Mouse (Mus musculus) intestine, embryonic 15.5 days (tissue): ENCODE results near the gene F13a1. TPM values are rescaled to one million over a fixed set of nuclear protein-coding genes. Genes with fewer than 3 reads are reported as not detected.

ENCODE experiments used
- ATAC-seq: fragments of 200-750 bp; cut with Nextera tagmentation; 2 replicates; pipeline ENCODE4 v1.8.0; 2017; ENCODE audit warnings: moderate TSS enrichment, moderate library complexity
- H3K27ac ChIP-seq: fragments of 300-500 bp; sonication (generic); 2 replicates; pipeline ENCODE4 v1.5.1; 2015; ENCODE audit warnings: mild to moderate bottlenecking, inconsistent platforms
- H3K27me3 ChIP-seq: fragments of 300-500 bp; sonication (generic); replicated peaks from 2 replicates; pipeline ENCODE4 v1.6.1; 2015; ENCODE audit warnings: inconsistent platforms
- H3K36me3 ChIP-seq: fragments of 300-500 bp; sonication (generic); 2 replicates; pipeline ENCODE4 v1.6.1; 2015; ENCODE audit warnings: inconsistent platforms
- H3K4me1 ChIP-seq: fragments of 300-500 bp; sonication (generic); replicated peaks from 2 replicates; pipeline ENCODE4 v1.6.1; 2015; ENCODE audit warnings: inconsistent platforms
- H3K4me2 ChIP-seq: fragments of 300-500 bp; sonication (generic); replicated peaks from 2 replicates; pipeline ENCODE4 v1.6.1; 2015; ENCODE audit warnings: mild to moderate bottlenecking, inconsistent platforms
- H3K4me3 ChIP-seq: fragments of 300-500 bp; sonication (generic); replicated peaks from 2 replicates; pipeline ENCODE4 v1.5.1; 2015; ENCODE audit warnings: inconsistent platforms
- H3K9ac ChIP-seq: fragments of 300-500 bp; sonication (generic); 2 replicates; pipeline ENCODE4 v1.6.1; 2015; ENCODE audit warnings: inconsistent platforms
- H3K9me3 ChIP-seq: fragments of 300-500 bp; sonication (generic); 2 replicates; pipeline ENCODE4 v1.6.1; 2016; ENCODE audit warnings: inconsistent platforms
- WGBS: fragments of 180-500 bp; shearing (Covaris S2); methylation state at CpG from one replicate; pipeline ENCODE4 v1.1.7; 2015; 5-methylcytosine and 5-hydroxymethylcytosine counted together
- polyA plus RNA-seq: library from polyadenylated mRNA; unstranded; fragments of >200 nt; fragmentation: Nextera tagmentation; extraction: Ambion mirVana; gene quantifications from 2 replicates; pipeline ENCODE4 v1.2.1, GENCODE M21; 2015

The F13a1 gene
- polyA plus RNA-seq: 15.6 and 17.5 TPM in 2 replicates

GRCm38 (mm10) chr13:37050126-37050525, at the start of gene F13a1:
TSS of gene F13a1 (minus strand) at chr13:37050244.
- no peaks in the 10 kb centered on the region for H3K36me3 ChIP-seq
- H3K27me3 ChIP-seq: no peaks in the 10 kb centered on the region
- H3K9ac ChIP-seq: no peak within 1 kb of the TSS
- WGBS: 37% methylated on average over 3 of the region's 3 CpGs
- no peaks in the 10 kb centered on the region for H3K4me1 ChIP-seq
- no peak within 1 kb of the TSS for H3K27ac ChIP-seq
- ATAC-seq: no peak
- no peak within 1 kb of the TSS for H3K4me2 ChIP-seq
- H3K9me3 ChIP-seq: no peaks in the 10 kb centered on the region
- no peak within 1 kb of the TSS for H3K4me3 ChIP-seq

GRCm38 (mm10) chr13:37091620-37092019, 41.6 kb upstream of the F13a1 start:
- H3K4me3 ChIP-seq: no peak overlapping the region
- H3K27me3 ChIP-seq: no peaks in the 10 kb centered on the region
- H3K4me1 ChIP-seq: no peaks in the 10 kb centered on the region
- no peak overlapping the region for H3K9ac ChIP-seq
- H3K4me2 ChIP-seq: no peak overlapping the region
- 93% methylated on average over 1 of the region's 1 CpGs for WGBS
- ATAC-seq: no peak
- H3K36me3 ChIP-seq: no peaks in the 10 kb centered on the region
- H3K9me3 ChIP-seq: no peaks in the 10 kb centered on the region
- H3K27ac ChIP-seq: no peak overlapping the region

GRCm38 (mm10) chr13:37089104-37089503, 39.1 kb upstream of the F13a1 start:
- H3K27me3 ChIP-seq: no peaks in the 10 kb centered on the region
- H3K4me3 ChIP-seq: no peak overlapping the region
- no peaks in the 10 kb centered on the region for H3K4me1 ChIP-seq
- no peaks in the 10 kb centered on the region for H3K9me3 ChIP-seq
- ATAC-seq: no peak
- no peak overlapping the region for H3K9ac ChIP-seq
- H3K4me2 ChIP-seq: no peak overlapping the region
- WGBS: 60% methylated on average over 6 of the region's 6 CpGs
- H3K27ac ChIP-seq: no peak overlapping the region
- no peaks in the 10 kb centered on the region for H3K36me3 ChIP-seq

- Histone ChIP-seq H3K36me3 (no peaks in the 10 kb centered on the region), H3K9ac (no peak overlapping the region), H3K4me3 (no peak overlapping the region), H3K27me3 (no peaks in the 10 kb centered on the region), H3K4me2 (no peak overlapping the region), H3K9me3 (no peaks in the 10 kb centered on the region), H3K27ac (no peak overlapping the region), H3K4me1 (no peaks in the 10 kb centered on the region)
- ATAC-seq: no peak
- 60% methylated on average over 13 of the region's 13 CpGs for WGBS
Observed at GRCm38 (mm10) chr13:37081506-37082241, 31.6 kb upstream of the F13a1 start.

GRCm38 (mm10) chr13:37071390-37071789, 21.3 kb upstream of the F13a1 start:
- 83% methylated on average over 3 of the region's 3 CpGs for WGBS
- Histone ChIP-seq H3K36me3 (no peaks in the 10 kb centered on the region), H3K9ac (no peak overlapping the region), H3K4me2 (no peak overlapping the region), H3K4me1 (no peaks in the 10 kb centered on the region), H3K27me3 (no peaks in the 10 kb centered on the region), H3K4me3 (no peak overlapping the region), H3K27ac (no peak overlapping the region), H3K9me3 (no peaks in the 10 kb centered on the region)
- no peak for ATAC-seq

- Histone ChIP-seq H3K9me3 (no peaks in the 10 kb centered on the region), H3K36me3 (no peaks in the 10 kb centered on the region), H3K4me1 (no peaks in the 10 kb centered on the region), H3K9ac (no peak overlapping the region), H3K27me3 (no peaks in the 10 kb centered on the region), H3K4me3 (no peak overlapping the region), H3K4me2 (no peak overlapping the region), H3K27ac (no peak overlapping the region)
- WGBS: 59% methylated on average over 4 of the region's 4 CpGs
- no peak for ATAC-seq
Observed at GRCm38 (mm10) chr13:37070824-37071223, 20.8 kb upstream of the F13a1 start.

- no peak overlapping the region for H3K4me3 ChIP-seq
- no peaks in the 10 kb centered on the region for H3K36me3 ChIP-seq
- H3K9me3 ChIP-seq: no peaks in the 10 kb centered on the region
- 81% methylated on average over 5 of the region's 5 CpGs for WGBS
- H3K9ac ChIP-seq: no peak overlapping the region
- H3K4me1 ChIP-seq: no peaks in the 10 kb centered on the region
- no peaks in the 10 kb centered on the region for H3K27me3 ChIP-seq
- no peak overlapping the region for H3K4me2 ChIP-seq
- no peak for ATAC-seq
- no peak overlapping the region for H3K27ac ChIP-seq
Observed at GRCm38 (mm10) chr13:37060810-37061209, 10.8 kb upstream of the F13a1 start.

- Histone ChIP-seq H3K9ac (no peak overlapping the region), H3K27me3 (no peaks in the 10 kb centered on the region), H3K9me3 (no peaks in the 10 kb centered on the region), H3K4me3 (no peak overlapping the region), H3K4me1 (no peaks in the 10 kb centered on the region), H3K36me3 (no peaks in the 10 kb centered on the region), H3K27ac (no peak overlapping the region), H3K4me2 (no peak overlapping the region)
- no peak for ATAC-seq
- WGBS: 72% methylated on average over 7 of the region's 7 CpGs
Observed at GRCm38 (mm10) chr13:37056662-37057061, 6.6 kb upstream of the F13a1 start.

GRCm38 (mm10) chr13:37049631-37050030, 413 bp downstream of the F13a1 start:
- Histone ChIP-seq H3K27me3 (no peaks in the 10 kb centered on the region), H3K9me3 (no peaks in the 10 kb centered on the region), H3K4me3 (no peak overlapping the region), H3K27ac (no peak overlapping the region), H3K4me1 (no peaks in the 10 kb centered on the region), H3K36me3 (no peaks in the 10 kb centered on the region), H3K4me2 (no peak overlapping the region), H3K9ac (no peak overlapping the region)
- WGBS: 69% methylated on average over 2 of the region's 2 CpGs
- no peak for ATAC-seq

GRCm38 (mm10) chr13:37049018-37049417, 1.0 kb downstream of the F13a1 start:
- Histone ChIP-seq H3K9ac (no peak overlapping the region), H3K9me3 (no peaks in the 10 kb centered on the region), H3K27ac (no peak overlapping the region), H3K4me2 (no peak overlapping the region), H3K36me3 (no peaks in the 10 kb centered on the region), H3K4me3 (no peak overlapping the region), H3K27me3 (no peaks in the 10 kb centered on the region), H3K4me1 (no peaks in the 10 kb centered on the region)
- ATAC-seq: no peak
- WGBS: 63% methylated on average over 6 of the region's 6 CpGs

GRCm38 (mm10) chr13:37045005-37045404, 5.0 kb downstream of the F13a1 start:
- no peaks in the 10 kb centered on the region for H3K36me3 ChIP-seq
- no peaks in the 10 kb centered on the region for H3K9me3 ChIP-seq
- no peak for ATAC-seq
- WGBS: 81% methylated on average over 3 of the region's 3 CpGs
- no peaks in the 10 kb centered on the region for H3K4me1 ChIP-seq
- H3K4me3 ChIP-seq: no peak overlapping the region
- H3K4me2 ChIP-seq: no peak overlapping the region
- H3K27me3 ChIP-seq: no peaks in the 10 kb centered on the region
- H3K27ac ChIP-seq: no peak overlapping the region
- no peak overlapping the region for H3K9ac ChIP-seq

- H3K9ac ChIP-seq: no peak overlapping the region
- no peak for ATAC-seq
- H3K9me3 ChIP-seq: no peaks in the 10 kb centered on the region
- H3K36me3 ChIP-seq: no peaks in the 10 kb centered on the region
- H3K27me3 ChIP-seq: no peaks in the 10 kb centered on the region
- 51% methylated on average over 3 of the region's 3 CpGs for WGBS
- no peak overlapping the region for H3K4me3 ChIP-seq
- H3K4me1 ChIP-seq: no peaks in the 10 kb centered on the region
- no peak overlapping the region for H3K4me2 ChIP-seq
- no peak overlapping the region for H3K27ac ChIP-seq
Observed at GRCm38 (mm10) chr13:37034745-37035144, 15.3 kb downstream of the F13a1 start.

GRCm38 (mm10) chr13:37025996-37026579, 24.0 kb downstream of the F13a1 start:
- no peak for ATAC-seq
- no peaks in the 10 kb centered on the region for H3K9me3 ChIP-seq
- 65% methylated on average over 4 of the region's 4 CpGs for WGBS

More at GRCm38 (mm10) chr13:37025996-37026579, 24.0 kb downstream of the F13a1 start:
- Histone ChIP-seq H3K27me3 (no peaks in the 10 kb centered on the region), H3K27ac (no peak overlapping the region), H3K9ac (no peak overlapping the region), H3K4me1 (no peaks in the 10 kb centered on the region), H3K4me3 (no peak overlapping the region), H3K4me2 (no peak overlapping the region), H3K36me3 (no peaks in the 10 kb centered on the region)
